Mouse (Mus musculus): Measurements from ENCODE around the gene Lfng.

- no peak for TF ChIP-seq RCOR1 (conservative IDR thresholded peaks at IDR 0.05; ENCODE audit: low read depth, low read length)
- no peak for TF ChIP-seq ZC3H11A (IDR thresholded peaks at IDR 0.05; ENCODE audit: low read depth, low read length)
- TF ChIP-seq ETS1 (conservative IDR thresholded peaks at IDR 0.05; ENCODE audit: low read depth, low read length): no peak
- no peak for TF ChIP-seq HCFC1 (IDR thresholded peaks at IDR 0.05; ENCODE audit: low read depth, low read length)
- TF ChIP-seq POLR2A (IDR thresholded peaks at IDR 0.05; ENCODE audit: low read depth, low read length): no peak
- TF ChIP-seq CTCF (conservative IDR thresholded peaks at IDR 0.05 in 1 of 2, IDR thresholded peaks at IDR 0.05 in 1 of 2; ENCODE audit: low read depth in 2 of 2, low read length in 2 of 2): peak in 1 of 2 experiments; percentile 27; a peak in 1 of 4 replicates
- TF ChIP-seq MEF2A (IDR thresholded peaks at IDR 0.05; ENCODE audit: borderline replicate concordance, low read depth, low read length): no peak
Observed at GRCm38 (mm10) chr5:140636316-140637057, 29.4 kb downstream of the Lfng start.

Data from CH12.LX (cell line).